Mouse (Mus musculus) Patski (cell line): ENCODE data around the gene Gpa33. TPM values are rescaled to one million over a fixed set of nuclear protein-coding genes. Genes with fewer than 3 reads are reported as not detected.

Experiments
- ATAC-seq: fragments of 100-300 bp; one replicate; pipeline ENCODE4 v1.8.0; 2021
- CTCF ChIA-PET: fragments of 350-600 bp; sonication (Branson Sonifier 250); formaldehyde crosslinking; loops from one replicate; lab custom pipeline; 2022; ENCODE audit warnings: inconsistent platforms; lab: Charles Lee
- POLR2A ChIA-PET: fragments of 350-600 bp; sonication (Branson Sonifier 250); formaldehyde crosslinking; loops from one replicate; lab custom pipeline; 2022; ENCODE audit warnings: antibody characterized with exemption, inconsistent platforms; lab: Charles Lee
- DNase-seq: peaks from one replicate; pipeline ENCODE4 v3.0.0-alpha.2; 2011; ENCODE audit warnings: low read depth, low spot score
- H3K27me3 ChIP-seq: fragments of 371-371 bp; one replicate; pipeline ENCODE4 v1.5.1; 2021
- CTCF ChIP-seq: fragments of 100-300 bp; IDR thresholded peaks from one replicate; pipeline ENCODE4 v1.5.1; 2021
- in situ Hi-C: fragments of 300-500 bp; cut with MboI; formaldehyde crosslinking; loops from 3 replicates; pipeline ENCODE4 v1.11.1; 2018; ENCODE audit warnings: low pct_unique_long_range_greater_than_20kb, mixed read lengths
- polyA plus RNA-seq: library from polyadenylated mRNA; unstranded; gene quantifications from one replicate; pipeline ENCODE4 v1.2.3, GENCODE M21; 2021

Gpa33 gene
- polyA plus RNA-seq, 1 experiment from 2014 or later, result not detected

- DNase-seq (no peak), ATAC-seq (no peak)
- ChIA-PET POLR2A (no interaction called here), CTCF (no interaction called here)
- TF ChIP-seq CTCF, result no peak
- in situ Hi-C loops, result no loop called here
- peaks cover 17% of the 10 kb centered on the region for H3K27me3 ChIP-seq
Observed at GRCm38 (mm10) chr1:166185357-166185756, 55.3 kb downstream of the Gpa33 start.

GRCm38 (mm10) chr1:166189821-166190220 is 59.8 kb downstream of the Gpa33 start:
- peaks cover 16% of the 10 kb centered on the region for H3K27me3 ChIP-seq
- TF ChIP-seq CTCF, result no peak
- in situ Hi-C loops, result no loop called here
- DNase-seq, result no peak
- ATAC-seq, result no peak
- ChIA-PET POLR2A (no interaction called here), CTCF (no interaction called here)

- POLR2A ChIA-PET, result no interaction called here
- H3K27me3 ChIP-seq, result peaks cover 49% of the 10 kb centered on the region
- no peak for ATAC-seq
- no peak for DNase-seq
- no peak for TF ChIP-seq CTCF
- in situ Hi-C loops, result no loop called here
- CTCF ChIA-PET, result no interaction called here
Observed at GRCm38 (mm10) chr1:166204171-166204570, 74.1 kb downstream of the Gpa33 start.

GRCm38 (mm10) chr1:166205159-166205558 is 75.1 kb downstream of the Gpa33 start:
- ChIA-PET POLR2A (no interaction called here), CTCF (no interaction called here)

GRCm38 (mm10) chr1:166209371-166209770 is 79.3 kb downstream of the Gpa33 start:
- POLR2A ChIA-PET, result no interaction called here
- ATAC-seq (no peak), DNase-seq (no peak)
- CTCF ChIA-PET, result no interaction called here
- TF ChIP-seq CTCF, result no peak
- in situ Hi-C loops, result no loop called here
- H3K27me3 ChIP-seq, result peaks cover 42% of the 10 kb centered on the region

More at GRCm38 (mm10) chr1:166205159-166205558, 75.1 kb downstream of the Gpa33 start:
- no peak for DNase-seq
- peaks cover 49% of the 10 kb centered on the region for H3K27me3 ChIP-seq
- in situ Hi-C loops, result no loop called here
- no peak for ATAC-seq
- TF ChIP-seq CTCF, result no peak

GRCm38 (mm10) chr1:166214181-166214580 is 84.1 kb downstream of the Gpa33 start:
- in situ Hi-C loops, result loop anchor here (10.0 kb wide), 1 partner anchor 49 kb away; no protein-coding TSS in a partner anchor
- ChIA-PET POLR2A (no interaction called here), CTCF (interaction anchor here (1.3 to 1.4 kb wide), 2 partner anchors 40 to 146 kb away, joined by 4 to 8 read pairs; partner anchors contain the start of gene Ildr2)
- peak; percentile 24 for TF ChIP-seq CTCF
- peaks cover 19% of the 10 kb centered on the region for H3K27me3 ChIP-seq
- ATAC-seq, result no peak
- DNase-seq, result no peak

Other genes starting within 250 kb of the Gpa33 start
- gene Pou2f1, start 127.6 kb upstream of the Gpa33 start, polyA plus RNA-seq, result 8.3 TPM
- not detected for gene Dusp27, start 2.3 kb upstream of the Gpa33 start, polyA plus RNA-seq
- gene Mael, start 108.5 kb downstream of the Gpa33 start, polyA plus RNA-seq, result not detected
- gene Ildr2, start 123.9 kb downstream of the Gpa33 start, polyA plus RNA-seq, result 4.2 TPM
- gene Tada1, start 248.9 kb downstream of the Gpa33 start, polyA plus RNA-seq, result 34.7 TPM